ENCODE assay signal across 20 mouse cellular contexts in genomic region chr3:144173866-144174588, GRCm38 (mm10). TPM values are rescaled to one million over a fixed set of nuclear protein-coding genes. Genes with fewer than 3 reads are reported as not detected.
A peak's percentile ranks its signal among the peaks of the same experiment; 100 is the strongest.
DNase-seq lines count a peak whose midpoint lies in the region; ATAC-seq and TF ChIP-seq lines count a peak whose summit lies in the region.
"Had no signal": no experiment of that assay in that cellular context is flagged by ENCODE, and none has a peak within 500 bp of the region (broad histone marks: within the 10 kb centered on the region; RNA-seq: fewer than 3 reads in every experiment).

No protein-coding gene starts in this region.

- DNase-seq in forebrain, embryonic 11.5 days (ENCODE audit: low spot score): no peak
- no peak for DNase-seq in forebrain, embryonic 10.5 days (ENCODE audit: extremely low spot score, low spot score)
- DNase-seq in hindbrain, postnatal 0 days (ENCODE audit: low spot score): peak; percentile 36
- no peak for DNase-seq in lung, postnatal 0 days (ENCODE audit: low spot score)
- no peak for DNase-seq in layer of hippocampus, postnatal 14 days (ENCODE audit: low spot score in 2 of 2)
- no peak for DNase-seq in spleen, adult 12 weeks (ENCODE audit: low spot score)
- DNase-seq: adrenal gland, adult 8-10 months; cerebellum, adult 18-20 months; cerebellum, postnatal 36 days; gastrocnemius, postnatal 14 days; heart, postnatal 10 days; lung, embryonic 14.5 days had no signal

- H3K27ac ChIP-seq in forebrain, embryonic 11.5 days (ENCODE audit: low read depth, low read length): no peak overlapping the region
- no peak overlapping the region for H3K27ac ChIP-seq in forebrain, embryonic 10.5 days
- no peak overlapping the region for H3K27ac ChIP-seq in forebrain, embryonic 13.5 days
- H3K27ac ChIP-seq in hindbrain, postnatal 0 days: no peak overlapping the region
- H3K27ac ChIP-seq in neural tube, embryonic 15.5 days (replicated peaks): no peak overlapping the region
- H3K27ac ChIP-seq in lung, postnatal 0 days (ENCODE audit: low read length): no peak overlapping the region
- H3K27ac ChIP-seq: heart, embryonic 10.5 days; kidney, embryonic 15.5 days; liver, embryonic 12.5 days; stomach, embryonic 15.5 days had no signal

- no peak overlapping the region for H3K4me3 ChIP-seq in forebrain, embryonic 11.5 days (ENCODE audit: low read depth, low read length)
- H3K4me3 ChIP-seq in forebrain, embryonic 10.5 days: no peak overlapping the region
- no peak overlapping the region for H3K4me3 ChIP-seq in forebrain, embryonic 13.5 days
- no peak overlapping the region for H3K4me3 ChIP-seq in hindbrain, postnatal 0 days (ENCODE audit: low read length)
- H3K4me3 ChIP-seq in neural tube, embryonic 15.5 days (replicated peaks): no peak overlapping the region
- H3K4me3 ChIP-seq in lung, postnatal 0 days (ENCODE audit: low read depth, low read length): no peak overlapping the region
- H3K4me3 ChIP-seq: heart, embryonic 10.5 days; kidney, embryonic 15.5 days; liver, embryonic 12.5 days; stomach, embryonic 15.5 days had no signal

- no peaks in the 10 kb centered on the region for H3K36me3 ChIP-seq in forebrain, embryonic 11.5 days (ENCODE audit: control insufficient read depth, insufficient read depth, low read length)
- H3K36me3 ChIP-seq in forebrain, embryonic 10.5 days (replicated peaks): no peaks in the 10 kb centered on the region
- no peaks in the 10 kb centered on the region for H3K36me3 ChIP-seq in forebrain, embryonic 13.5 days (ENCODE audit: poor library complexity, severe bottlenecking)
- no peaks in the 10 kb centered on the region for H3K36me3 ChIP-seq in hindbrain, postnatal 0 days (ENCODE audit: insufficient read depth, low read length)
- H3K36me3 ChIP-seq in neural tube, embryonic 15.5 days: no peaks in the 10 kb centered on the region
- no peaks in the 10 kb centered on the region for H3K36me3 ChIP-seq in lung, postnatal 0 days (ENCODE audit: insufficient read depth, low read length)
- H3K36me3 ChIP-seq: G1E; heart, embryonic 10.5 days; kidney, embryonic 15.5 days; liver, embryonic 12.5 days; stomach, embryonic 15.5 days had no signal

- no peak for TF ChIP-seq EP300 in lung, postnatal 0 days (IDR thresholded peaks at IDR 0.05)

- WGBS in forebrain, embryonic 11.5 days: 49% methylated on average over 7 of the region's 7 CpGs
- WGBS in forebrain, embryonic 10.5 days: 58% methylated on average over 7 of the region's 7 CpGs
- WGBS in forebrain, embryonic 13.5 days: 35% methylated on average over 7 of the region's 7 CpGs
- 46% methylated on average over 7 of the region's 7 CpGs for WGBS in hindbrain, postnatal 0 days
- 31% methylated on average over 7 of the region's 7 CpGs for WGBS in neural tube, embryonic 15.5 days
- 76% methylated on average over 7 of the region's 7 CpGs for WGBS in lung, postnatal 0 days

- peak; percentile 70 for ATAC-seq in forebrain, embryonic 11.5 days (replicated peaks; ENCODE audit: low FRiP score)
- peak; percentile 77 for ATAC-seq in forebrain, embryonic 13.5 days
- ATAC-seq in hindbrain, postnatal 0 days: peak; percentile 75
- ATAC-seq in neural tube, embryonic 15.5 days (ENCODE audit: low FRiP score): peak; percentile 54; the same call in 1 of the 2 replicates
- no peak for ATAC-seq in lung, postnatal 0 days
- ATAC-seq: CD4-positive, CD25-positive, alpha-beta regulatory T cell, adult 4 months; liver, embryonic 12.5 days had no signal

- TF ChIP-seq CTCF in hindbrain, postnatal 0 days (IDR thresholded peaks at IDR 0.05; ENCODE audit: low read depth): no peak
- no peak for TF ChIP-seq CTCF in lung, postnatal 0 days (IDR thresholded peaks at IDR 0.05)

- H3K4me2 ChIP-seq in forebrain, embryonic 11.5 days (ENCODE audit: low read depth, low read length, severe bottlenecking): no peak overlapping the region
- H3K4me2 ChIP-seq in forebrain, embryonic 13.5 days: no peak overlapping the region
- H3K4me2 ChIP-seq in hindbrain, postnatal 0 days (ENCODE audit: low read depth, low read length): no peak overlapping the region
- H3K4me2 ChIP-seq in neural tube, embryonic 15.5 days: no peak overlapping the region
- H3K4me2 ChIP-seq in lung, postnatal 0 days (replicated peaks; ENCODE audit: low read depth, low read length): no peak overlapping the region
- H3K4me2 ChIP-seq: kidney, embryonic 15.5 days; liver, embryonic 12.5 days; lung, embryonic 14.5 days; stomach, embryonic 15.5 days had no signal

- peaks cover 30% of the 10 kb centered on the region; the same call in 1 of the 2 replicates for H3K27me3 ChIP-seq in forebrain, embryonic 11.5 days (ENCODE audit: control insufficient read depth, insufficient read depth, low read length)
- peaks cover 85% of the 10 kb centered on the region for H3K27me3 ChIP-seq in forebrain, embryonic 10.5 days (ENCODE audit: poor library complexity, severe bottlenecking)
- peaks cover 69% of the 10 kb centered on the region for H3K27me3 ChIP-seq in forebrain, embryonic 13.5 days
- H3K27me3 ChIP-seq in hindbrain, postnatal 0 days (ENCODE audit: insufficient read depth, low read length): no peaks in the 10 kb centered on the region
- no peaks in the 10 kb centered on the region; the same call in 1 of the 2 replicates for H3K27me3 ChIP-seq in neural tube, embryonic 15.5 days (replicated peaks)
- no peaks in the 10 kb centered on the region for H3K27me3 ChIP-seq in lung, postnatal 0 days (replicated peaks; ENCODE audit: insufficient read depth, low read length)
- H3K27me3 ChIP-seq: kidney, embryonic 15.5 days; liver, embryonic 12.5 days; stomach, embryonic 15.5 days had no signal

- H3K9me3 ChIP-seq in forebrain, embryonic 11.5 days (ENCODE audit: control insufficient read depth, low read length): no peaks in the 10 kb centered on the region
- H3K9me3 ChIP-seq in forebrain, embryonic 10.5 days: no peaks in the 10 kb centered on the region; the same call in 1 of the 2 replicates
- no peaks in the 10 kb centered on the region for H3K9me3 ChIP-seq in forebrain, embryonic 13.5 days (replicated peaks)
- H3K9me3 ChIP-seq in hindbrain, postnatal 0 days (ENCODE audit: low read length): no peaks in the 10 kb centered on the region
- no peaks in the 10 kb centered on the region for H3K9me3 ChIP-seq in neural tube, embryonic 15.5 days (replicated peaks)
- no peaks in the 10 kb centered on the region for H3K9me3 ChIP-seq in lung, postnatal 0 days (ENCODE audit: low read length)
- H3K9me3 ChIP-seq: G1E; heart, embryonic 10.5 days; kidney, embryonic 15.5 days; liver, embryonic 12.5 days; stomach, embryonic 15.5 days had no signal

- H3K9ac ChIP-seq in forebrain, embryonic 11.5 days (ENCODE audit: low read length): no peak overlapping the region
- H3K9ac ChIP-seq in forebrain, embryonic 13.5 days: no peak overlapping the region
- H3K9ac ChIP-seq in hindbrain, postnatal 0 days (replicated peaks; ENCODE audit: low read length): no peak overlapping the region
- H3K9ac ChIP-seq in neural tube, embryonic 15.5 days (replicated peaks): no peak overlapping the region
- H3K9ac ChIP-seq in lung, postnatal 0 days (replicated peaks; ENCODE audit: low read depth): no peak overlapping the region
- H3K9ac ChIP-seq: kidney, embryonic 15.5 days; liver, embryonic 12.5 days; lung, embryonic 14.5 days; stomach, embryonic 15.5 days had no signal

- H3K4me1 ChIP-seq in forebrain, embryonic 11.5 days (replicated peaks; ENCODE audit: control insufficient read depth, insufficient read depth, low read length): 0 out of 2 replicates have a peak, but pooled peaks cover 1% of the 10 kb centered on the region
- peaks cover 21% of the 10 kb centered on the region for H3K4me1 ChIP-seq in forebrain, embryonic 10.5 days
- peaks cover 19% of the 10 kb centered on the region for H3K4me1 ChIP-seq in forebrain, embryonic 13.5 days
- no peaks in the 10 kb centered on the region for H3K4me1 ChIP-seq in hindbrain, postnatal 0 days (ENCODE audit: insufficient read depth, low read length)
- H3K4me1 ChIP-seq in neural tube, embryonic 15.5 days: peaks cover 19% of the 10 kb centered on the region
- no peaks in the 10 kb centered on the region for H3K4me1 ChIP-seq in lung, postnatal 0 days (ENCODE audit: insufficient read depth, low read depth, low read length)
- H3K4me1 ChIP-seq: kidney, embryonic 15.5 days; liver, embryonic 12.5 days; stomach, embryonic 15.5 days had no signal

RNA-seq across cellular contexts. Expression of gene Lmo4, which starts 31.0 kb away (rescaled TPM):
- polyA plus RNA-seq in forebrain, embryonic 11.5 days (2014; fragmentation: Nextera tagmentation; extraction: Ambion mirVana): 50.4 and 52.8 TPM in 2 replicates
- polyA plus RNA-seq in forebrain, embryonic 10.5 days (2016; fragmentation: Nextera tagmentation; extraction: Ambion mirVana): 31.6 and 36.2 TPM in 2 replicates
- polyA plus RNA-seq in forebrain, embryonic 13.5 days (2015; fragmentation: Nextera tagmentation; extraction: Ambion mirVana): 66.6 and 90.8 TPM in 2 replicates
- 150 and 173 TPM in 2 replicates for total RNA-seq in hindbrain, postnatal 0 days (2014; rRNA removed)
- 111 and 113 TPM in 2 replicates for polyA plus RNA-seq in hindbrain, postnatal 0 days (2015; fragmentation: Nextera tagmentation; extraction: Ambion mirVana)
- polyA plus RNA-seq in neural tube, embryonic 15.5 days (2015; fragmentation: Nextera tagmentation; extraction: Ambion mirVana): 82.3 and 96.5 TPM in 2 replicates
- polyA plus RNA-seq in lung, postnatal 0 days (2015; fragmentation: Nextera tagmentation; extraction: Ambion mirVana): 62.8 and 65.3 TPM in 2 replicates
- total RNA-seq in layer of hippocampus, postnatal 14 days (2021): 100 to 1,000 TPM; 181 to 190 TPM
